Mouse (Mus musculus): ENCODE data around the gene Entr1. TPM values are rescaled to one million over a fixed set of nuclear protein-coding genes. Genes with fewer than 3 reads are reported as not detected.
"Not testable (repeated sequence)": the region's sequence is repeated elsewhere in the genome, so short reads cannot be mapped to it uniquely, and the experiment has no call there.

Entr1 gene
- total RNA-seq, 1 experiment = 87.8 TPM

GRCm38 (mm10) chr2:26388682-26389153 lies 398 bp downstream of the Entr1 start:
- in situ Hi-C loops (cut with MboI; ENCODE audit: low sequenced_read_pairs in 2 of 2, unreplicated experiment in 2 of 2) = no loop called here
- Histone ChIP-seq H3K27ac (ENCODE audit: insufficient read depth, low read depth, low read length, poor library complexity, severe bottlenecking) (no peak overlapping the region), H3K4me3 (ENCODE audit: insufficient read depth in 1 of 2, low read depth in 1 of 2, low read length in 2 of 2, poor library complexity in 1 of 2, severe bottlenecking in 1 of 2) (peak overlapping the region; percentile 93 to 99), H3K9me3 (ENCODE audit: control insufficient read depth, insufficient read depth, low read depth, low read length) (no peaks in the 10 kb centered on the region), H3K4me1 (ENCODE audit: control insufficient read depth in 2 of 2, insufficient read depth in 2 of 2, low read length in 2 of 2, poor library complexity in 1 of 2) (no peaks in the 10 kb centered on the region), H3K36me3 (ENCODE audit: control insufficient read depth, insufficient read depth, low read length, poor library complexity, severe bottlenecking) (peaks cover 60% of the 10 kb centered on the region), H3K9ac (ENCODE audit: insufficient read depth, low read depth, low read length, poor library complexity, severe bottlenecking) (peak overlapping the region; percentile 94)
- TF ChIP-seq ZC3H11A (IDR thresholded peaks at IDR 0.05; ENCODE audit: borderline replicate concordance, low read depth, low read length) (no peak), HCFC1 (IDR thresholded peaks at IDR 0.05; ENCODE audit: borderline replicate concordance, insufficient read depth, low read length) (no peak), ZNF384 (IDR thresholded peaks at IDR 0.05; ENCODE audit: low read depth, low read length) (no peak), CHD2 (IDR thresholded peaks at IDR 0.05; ENCODE audit: low read depth, low read length) (no peak), MAFK (IDR thresholded peaks at IDR 0.05; ENCODE audit: insufficient read depth, low read depth, low read length) (no peak)
- no peak for DNase-seq (ENCODE audit: low read depth, low spot score)

- Histone ChIP-seq H3K4me1 (ENCODE audit: control insufficient read depth in 2 of 2, insufficient read depth in 2 of 2, low read length in 2 of 2, poor library complexity in 1 of 2) (no peaks in the 10 kb centered on the region), H3K27ac (ENCODE audit: insufficient read depth, low read depth, low read length, poor library complexity, severe bottlenecking) (no peak overlapping the region), H3K4me3 (ENCODE audit: insufficient read depth in 1 of 2, low read depth in 1 of 2, low read length in 2 of 2, poor library complexity in 1 of 2, severe bottlenecking in 1 of 2) (no peak overlapping the region), H3K9me3 (ENCODE audit: control insufficient read depth, insufficient read depth, low read depth, low read length) (no peaks in the 10 kb centered on the region), H3K36me3 (ENCODE audit: control insufficient read depth, insufficient read depth, low read length, poor library complexity, severe bottlenecking) (peaks cover 60% of the 10 kb centered on the region), H3K9ac (ENCODE audit: insufficient read depth, low read depth, low read length, poor library complexity, severe bottlenecking) (no peak overlapping the region)
- DNase-seq (ENCODE audit: low read depth, low spot score) = no peak
- in situ Hi-C loops (cut with MboI; ENCODE audit: low sequenced_read_pairs in 2 of 2, unreplicated experiment in 2 of 2) = no loop called here
- TF ChIP-seq MAFK (IDR thresholded peaks at IDR 0.05; ENCODE audit: insufficient read depth, low read depth, low read length) = no peak
- no peak for TF ChIP-seq CHD2 (IDR thresholded peaks at IDR 0.05; ENCODE audit: low read depth, low read length)
- no peak for TF ChIP-seq HCFC1 (IDR thresholded peaks at IDR 0.05; ENCODE audit: borderline replicate concordance, insufficient read depth, low read length)
- no peak for TF ChIP-seq ZNF384 (IDR thresholded peaks at IDR 0.05; ENCODE audit: low read depth, low read length)
- no peak for TF ChIP-seq ZC3H11A (IDR thresholded peaks at IDR 0.05; ENCODE audit: borderline replicate concordance, low read depth, low read length)
Observed at GRCm38 (mm10) chr2:26387713-26388112, 1.4 kb downstream of the Entr1 start.

GRCm38 (mm10) chr2:26380871-26381270 lies 8.2 kb downstream of the Entr1 start:
- in situ Hi-C loops (cut with MboI; ENCODE audit: low sequenced_read_pairs in 2 of 2, unreplicated experiment in 2 of 2); H3K4me1 ChIP-seq (ENCODE audit: control insufficient read depth in 2 of 2, insufficient read depth in 2 of 2, low read length in 2 of 2, poor library complexity in 1 of 2); H3K27ac ChIP-seq (ENCODE audit: insufficient read depth, low read depth, low read length, poor library complexity, severe bottlenecking); H3K9me3 ChIP-seq (ENCODE audit: control insufficient read depth, insufficient read depth, low read depth, low read length); DNase-seq (ENCODE audit: low read depth, low spot score): not testable (repeated sequence)
- peak overlapping the region; percentile 54; the same call in 1 of the 2 replicates for H3K9ac ChIP-seq (ENCODE audit: insufficient read depth, low read depth, low read length, poor library complexity, severe bottlenecking)
- H3K4me3 ChIP-seq (ENCODE audit: insufficient read depth in 1 of 2, low read depth in 1 of 2, low read length in 2 of 2, poor library complexity in 1 of 2, severe bottlenecking in 1 of 2) = peak overlapping the region; percentile 93 to 94
- peaks cover 52% of the 10 kb centered on the region for H3K36me3 ChIP-seq (ENCODE audit: control insufficient read depth, insufficient read depth, low read length, poor library complexity, severe bottlenecking)

- H3K4me1 ChIP-seq (ENCODE audit: control insufficient read depth in 2 of 2, insufficient read depth in 2 of 2, low read length in 2 of 2, poor library complexity in 1 of 2) = no peaks in the 10 kb centered on the region; a peak in 1 of 4 replicates
- H3K9ac ChIP-seq (ENCODE audit: insufficient read depth, low read depth, low read length, poor library complexity, severe bottlenecking) = peak within 1 kb of the TSS; percentile 96
- peak within 1 kb of the TSS; percentile 93 to 94 for H3K4me3 ChIP-seq (ENCODE audit: insufficient read depth in 1 of 2, low read depth in 1 of 2, low read length in 2 of 2, poor library complexity in 1 of 2, severe bottlenecking in 1 of 2)
- no peak within 1 kb of the TSS for H3K27ac ChIP-seq (ENCODE audit: insufficient read depth, low read depth, low read length, poor library complexity, severe bottlenecking)
- no peak for TF ChIP-seq MAFK (IDR thresholded peaks at IDR 0.05; ENCODE audit: insufficient read depth, low read depth, low read length)
- no peak for TF ChIP-seq CHD2 (IDR thresholded peaks at IDR 0.05; ENCODE audit: low read depth, low read length)
- TF ChIP-seq ZC3H11A (IDR thresholded peaks at IDR 0.05; ENCODE audit: borderline replicate concordance, low read depth, low read length) = no peak
- no peak for TF ChIP-seq ZNF384 (IDR thresholded peaks at IDR 0.05; ENCODE audit: low read depth, low read length)
- TF ChIP-seq HCFC1 (IDR thresholded peaks at IDR 0.05; ENCODE audit: borderline replicate concordance, insufficient read depth, low read length) = no peak; the same call in 1 of the 2 replicates
- H3K9me3 ChIP-seq (ENCODE audit: control insufficient read depth, insufficient read depth, low read depth, low read length) = no peaks in the 10 kb centered on the region
- DNase-seq (ENCODE audit: low read depth, low spot score) = peak; percentile 83
- in situ Hi-C loops (cut with MboI; ENCODE audit: low sequenced_read_pairs in 2 of 2, unreplicated experiment in 2 of 2) = no loop called here
- peaks cover 53% of the 10 kb centered on the region for H3K36me3 ChIP-seq (ENCODE audit: control insufficient read depth, insufficient read depth, low read length, poor library complexity, severe bottlenecking)
Observed at GRCm38 (mm10) chr2:26380131-26380771, 8.9 kb downstream of the Entr1 start, which contains the start of gene Snapc4. TSS of gene Snapc4 (minus strand) at chr2:26380653.

- TF ChIP-seq ZC3H11A (IDR thresholded peaks at IDR 0.05; ENCODE audit: borderline replicate concordance, low read depth, low read length) (no peak), HCFC1 (IDR thresholded peaks at IDR 0.05; ENCODE audit: borderline replicate concordance, insufficient read depth, low read length) (no peak), ZNF384 (IDR thresholded peaks at IDR 0.05; ENCODE audit: low read depth, low read length) (no peak), CHD2 (IDR thresholded peaks at IDR 0.05; ENCODE audit: low read depth, low read length) (no peak), MAFK (IDR thresholded peaks at IDR 0.05; ENCODE audit: insufficient read depth, low read depth, low read length) (no peak)
- Histone ChIP-seq H3K27ac (ENCODE audit: insufficient read depth, low read depth, low read length, poor library complexity, severe bottlenecking) (no peak overlapping the region), H3K36me3 (ENCODE audit: control insufficient read depth, insufficient read depth, low read length, poor library complexity, severe bottlenecking) (peaks cover 89% of the 10 kb centered on the region), H3K4me3 (ENCODE audit: insufficient read depth in 1 of 2, low read depth in 1 of 2, low read length in 2 of 2, poor library complexity in 1 of 2, severe bottlenecking in 1 of 2) (no peak overlapping the region), H3K9me3 (ENCODE audit: control insufficient read depth, insufficient read depth, low read depth, low read length) (no peaks in the 10 kb centered on the region), H3K4me1 (ENCODE audit: control insufficient read depth in 2 of 2, insufficient read depth in 2 of 2, low read length in 2 of 2, poor library complexity in 1 of 2) (no peaks in the 10 kb centered on the region), H3K9ac (ENCODE audit: insufficient read depth, low read depth, low read length, poor library complexity, severe bottlenecking) (no peak overlapping the region)
- in situ Hi-C loops (cut with MboI; ENCODE audit: low sequenced_read_pairs in 2 of 2, unreplicated experiment in 2 of 2) = no loop called here
- DNase-seq (ENCODE audit: low read depth, low spot score) = no peak
Observed at GRCm38 (mm10) chr2:26372396-26372795, 16.7 kb downstream of the Entr1 start.

Measured in ES-E14 (cell line).